Mouse (Mus musculus): ENCODE measurements at regions not wholly inside any gene's neighbourhood (a gene's known extent, or its start where the extent isn't known, plus 50 kb on each side); places are given as distances from the start of the nearest gene placed in this dataset.

- peak; percentile 39 for TF ChIP-seq CTCF (IDR thresholded peaks at IDR 0.05; ENCODE audit: low read depth)
- no peak for TF ChIP-seq EP300 (optimal IDR thresholded peaks at IDR 0.05)
Measured at GRCm38 (mm10) chrX:156913363-156913762, 501.7 kb downstream of the Phex start.
